Comparison of ENCODE assay signal across 15 mouse cellular contexts in the genomic region with DNA sequence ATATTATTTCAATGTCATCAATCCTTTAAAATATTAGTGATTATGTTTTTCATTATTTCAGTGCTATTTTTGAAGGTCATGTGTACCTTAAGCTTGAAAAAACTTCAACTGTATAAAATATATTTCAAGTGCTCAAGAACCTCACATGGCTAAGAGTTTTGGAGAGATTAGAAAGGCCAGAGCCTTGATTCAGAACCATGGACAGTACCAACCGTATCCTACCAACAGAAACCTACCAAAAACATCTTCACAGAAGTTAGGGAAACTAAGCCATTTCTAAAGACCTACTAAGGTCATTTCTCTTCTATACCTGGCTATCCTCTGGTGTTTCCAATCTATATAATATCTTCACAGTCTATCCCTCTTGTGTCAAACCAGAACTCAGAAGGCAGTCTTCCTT. TPM values are rescaled to one million over a fixed set of nuclear protein-coding genes. Genes with fewer than 3 reads are reported as not detected.
A peak's percentile ranks its signal among the peaks of the same experiment; 100 is the strongest.
DNase-seq lines count a peak whose midpoint lies in the region.
"Had no signal": no experiment of that assay in that cellular context is flagged by ENCODE, and none has a peak within 500 bp of the region (broad histone marks: within the 10 kb centered on the region; RNA-seq: fewer than 3 reads in every experiment).

No protein-coding gene starts in this region.

- peak; percentile 29 to 48 for DNase-seq in heart, postnatal 10 days
- no peak for DNase-seq in heart, postnatal 36 days
- DNase-seq in thymus, postnatal 0 days (ENCODE audit: low spot score), result peak; percentile 35
- no peak for DNase-seq in thymus, postnatal 36 days
- peak; percentile 56 for DNase-seq in embryo, embryonic 11 days
- DNase-seq in splenic B cell, adult 2 months (ENCODE audit: low read depth, low spot score), result peak; percentile 8
- DNase-seq in cerebellum, postnatal 4 days (ENCODE audit: low spot score in 2 of 2), result no peak
- DNase-seq in frontal cortex, postnatal 25 days (ENCODE audit: low spot score in 2 of 2), result no peak
- DNase-seq: adrenal gland, adult 2 months; cerebellum, postnatal 10 days; gastrocnemius, postnatal 36 days; layer of hippocampus, postnatal 36 days had no signal

- no peaks in the 10 kb centered on the region for H3K27me3 ChIP-seq in splenic B cell, adult 2 months (ENCODE audit: control insufficient read depth, insufficient read depth, low read length, poor library complexity, severe bottlenecking)
- H3K27me3 ChIP-seq: kidney, embryonic 15.5 days; liver, embryonic 15.5 days had no signal

- H3K36me3 ChIP-seq in splenic B cell, adult 2 months (ENCODE audit: control insufficient read depth, insufficient read depth, low read length, poor library complexity, severe bottlenecking), result no peaks in the 10 kb centered on the region
- H3K36me3 ChIP-seq: kidney, embryonic 15.5 days; liver, embryonic 15.5 days had no signal

- intact Hi-C loops in heart, postnatal 10 days (cut with DNase I), result no loop called here
- intact Hi-C loops in heart, postnatal 36 days (cut with DNase I), result no loop called here

RNA-seq across cellular contexts. Expression of a gene that starts 50.5 kb away (rescaled TPM):
- under 1 TPM; 0.57 to 0.96 TPM for total RNA-seq in heart, postnatal 10 days (2021)
- under 1 TPM; 0.72 to 0.92 TPM for total RNA-seq in heart, postnatal 36 days (2021)
- polyA plus RNA-seq in thymus, postnatal 0 days (2015; fragmentation: Nextera tagmentation; extraction: Ambion mirVana), result 0.03 TPM in 1 of 2 replicates, not detected in the other
- total RNA-seq: hematopoietic stem cell, adult 5-6 weeks had no signal

Comparison
In these comparisons a context has a peak if more than half of its experiments do, and no peak if none do; other contexts are left out.
1. DNase-seq: peak in heart, postnatal 10 days (2 of 2), thymus, postnatal 0 days (single experiment), embryo, embryonic 11 days (single experiment) and splenic B cell, adult 2 months (single experiment); none in heart, postnatal 36 days (0 of 2), thymus, postnatal 36 days (0 of 2), cerebellum, postnatal 4 days (0 of 2) and frontal cortex, postnatal 25 days (0 of 2).